Mouse (Mus musculus) liver, postnatal 0 days (tissue): ENCODE data around the gene Chrm1.

ENCODE experiments used
- CTCF ChIP-seq: sonication (generic); IDR thresholded peaks from 2 replicates; pipeline ENCODE4 v1.5.1; 2016; ENCODE audit warnings: antibody characterized with exemption, low read depth
- EP300 ChIP-seq: IDR thresholded peaks from 2 replicates; pipeline ENCODE4 v1.6.1; 2016; ENCODE audit warnings: antibody characterized with exemption, low read depth, mild to moderate bottlenecking

DNA sequence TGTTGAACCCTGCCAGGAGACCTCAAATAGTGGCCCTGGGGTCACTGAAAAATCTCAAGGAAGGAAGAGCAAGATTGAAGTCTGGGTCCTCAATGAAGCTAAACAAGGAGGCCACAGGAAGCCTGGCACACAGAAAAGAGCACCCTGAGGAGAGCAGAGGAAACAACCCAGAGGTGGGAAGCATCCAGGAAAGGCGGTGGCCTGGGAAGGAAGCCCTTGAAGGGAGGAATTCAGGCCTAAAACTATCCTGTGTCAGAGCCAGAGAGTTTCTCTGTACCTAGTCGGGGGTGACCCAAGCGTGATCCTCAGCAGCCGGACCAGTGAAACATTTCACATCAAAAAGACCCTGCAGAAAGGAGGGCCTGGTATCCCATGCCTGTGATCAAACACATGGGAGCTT is 7.2 kb upstream of the Chrm1 start:
- TF ChIP-seq CTCF, result no peak
- TF ChIP-seq EP300, result no peak
